Mouse (Mus musculus) kidney, embryonic 15.5 days (tissue): Measurements from ENCODE around the gene Adh5. TPM values are rescaled to one million over a fixed set of nuclear protein-coding genes. Genes with fewer than 3 reads are reported as not detected.

ENCODE experiments used
- ATAC-seq: fragments of 200-750 bp; cut with Nextera tagmentation; replicated peaks from 2 replicates; pipeline ENCODE4 v1.8.0; 2017; ENCODE audit warnings: moderate TSS enrichment; ENCODE audit not compliant: low FRiP score
- H3K27ac ChIP-seq: fragments of 300-500 bp; sonication (generic); 2 replicates; pipeline ENCODE4 v1.5.1; 2015; ENCODE audit warnings: mild to moderate bottlenecking, inconsistent platforms
- H3K27me3 ChIP-seq: fragments of 300-500 bp; sonication (generic); 2 replicates; pipeline ENCODE4 v1.6.1; 2015; ENCODE audit warnings: inconsistent platforms
- H3K36me3 ChIP-seq: fragments of 300-500 bp; sonication (generic); 2 replicates; pipeline ENCODE4 v1.6.1; 2015; ENCODE audit warnings: inconsistent platforms
- H3K4me1 ChIP-seq: fragments of 300-500 bp; sonication (generic); 2 replicates; pipeline ENCODE4 v1.6.1; 2015; ENCODE audit warnings: inconsistent platforms
- H3K4me2 ChIP-seq: fragments of 300-500 bp; sonication (generic); 2 replicates; pipeline ENCODE4 v1.6.1; 2015; ENCODE audit warnings: moderate library complexity, mild to moderate bottlenecking, inconsistent platforms
- H3K4me3 ChIP-seq: fragments of 300-500 bp; sonication (generic); replicated peaks from 2 replicates; pipeline ENCODE4 v1.5.1; 2015; ENCODE audit warnings: mild to moderate bottlenecking, inconsistent platforms
- H3K9ac ChIP-seq: fragments of 300-500 bp; sonication (generic); 2 replicates; pipeline ENCODE4 v1.6.1; 2015; ENCODE audit warnings: mild to moderate bottlenecking, inconsistent platforms
- H3K9me3 ChIP-seq: fragments of 300-500 bp; sonication (generic); replicated peaks from 2 replicates; pipeline ENCODE4 v1.6.1; 2016; ENCODE audit warnings: inconsistent platforms
- WGBS: fragments of 180-500 bp; shearing (Covaris S2); methylation state at CpG from one replicate; pipeline ENCODE4 v1.1.7; 2015; ENCODE audit warnings: mixed read lengths; 5-methylcytosine and 5-hydroxymethylcytosine counted together
- polyA plus RNA-seq: library from polyadenylated mRNA; unstranded; fragments of >200 nt; fragmentation: Nextera tagmentation; extraction: Ambion mirVana; gene quantifications from 2 replicates; pipeline ENCODE4 v1.2.1, GENCODE M21; 2015

The Adh5 gene
- 236 and 242 TPM in 2 replicates for polyA plus RNA-seq

DNA sequence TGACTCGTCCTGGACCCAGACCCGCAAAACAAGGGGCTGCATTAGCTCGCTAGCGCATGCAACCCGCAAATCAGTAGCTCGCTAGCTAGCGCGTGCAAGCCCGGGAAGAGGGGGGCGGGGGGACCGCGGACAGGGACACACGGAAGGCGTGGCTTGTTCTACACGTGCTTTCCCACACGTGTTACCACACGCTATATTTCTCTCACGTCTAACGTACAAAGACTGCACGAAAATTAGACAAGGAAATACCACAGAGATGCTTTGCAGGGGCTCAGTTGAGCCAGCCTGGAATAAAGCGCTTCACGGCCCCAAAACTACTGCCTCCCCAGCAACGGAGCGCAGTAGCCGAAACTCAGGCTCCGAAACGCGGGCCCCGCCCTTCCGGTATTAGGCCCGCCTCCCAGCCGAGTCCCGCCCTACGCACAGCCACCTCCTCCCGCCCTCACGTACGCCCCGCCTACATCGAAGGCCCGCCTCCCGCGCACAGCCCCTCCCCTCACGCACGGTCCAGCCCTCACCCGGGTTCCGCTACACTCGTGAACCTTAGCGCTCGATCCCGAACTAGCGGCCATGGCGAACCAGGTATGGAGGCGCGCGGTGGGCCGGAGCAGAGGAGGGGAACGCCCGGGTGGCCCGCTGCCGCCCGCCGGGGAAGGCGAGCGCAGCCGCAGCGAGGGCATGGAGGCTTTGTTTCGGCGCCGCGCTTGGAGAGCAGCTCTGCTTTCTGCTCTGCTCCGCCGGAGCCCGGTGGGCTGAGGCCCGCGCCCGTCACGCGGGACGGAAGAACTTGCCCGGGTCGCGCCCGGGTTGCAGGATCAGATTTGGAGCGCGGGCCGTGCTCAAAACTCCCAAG, at the start of gene Adh5:
Gene Adh5, plus strand, starts transcription at position 482 of the 853 bp plus-strand sequence.
- Histone ChIP-seq H3K36me3 (peaks cover 30% of the 10 kb centered on the region), H3K9ac (peak within 1 kb of the TSS; percentile 80), H3K4me1 (peaks cover 9% of the 10 kb centered on the region), H3K4me2 (peak within 1 kb of the TSS; percentile 90), H3K27me3 (no peaks in the 10 kb centered on the region), H3K27ac (peak within 1 kb of the TSS; percentile 87), H3K9me3 (no peaks in the 10 kb centered on the region), H3K4me3 (peak within 1 kb of the TSS; percentile 81)
- peak; percentile 98 for ATAC-seq
- under 1% methylated on average over 83 of the region's 86 CpGs for WGBS

DNA sequence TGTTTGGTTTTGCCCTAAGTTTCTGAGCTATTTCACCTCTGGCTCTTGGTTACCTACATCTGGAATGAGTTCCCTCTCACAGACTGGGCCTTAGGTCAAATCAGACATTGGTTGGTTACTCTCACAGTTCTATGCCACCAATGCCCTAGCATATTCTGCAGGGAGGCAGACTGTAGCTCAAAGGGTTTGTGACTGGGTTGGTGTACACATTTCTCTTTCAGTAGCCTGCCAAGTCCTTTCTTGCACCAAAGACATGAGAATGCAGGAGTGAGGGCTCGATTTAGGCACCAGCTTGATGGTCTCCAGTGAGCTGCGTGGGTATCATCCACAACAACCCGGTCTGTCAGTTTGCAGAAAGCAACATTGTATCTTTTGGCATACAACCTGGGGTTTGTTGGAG, 38.0 kb upstream of the Adh5 start:
- no peak overlapping the region; the same call in 1 of the 2 replicates for H3K27ac ChIP-seq
- peaks cover 7% of the 10 kb centered on the region; the same call in 1 of the 2 replicates for H3K4me1 ChIP-seq
- no peaks in the 10 kb centered on the region for H3K36me3 ChIP-seq
- H3K4me2 ChIP-seq: no peak overlapping the region
- H3K27me3 ChIP-seq: no peaks in the 10 kb centered on the region
- no peak for ATAC-seq
- no peak overlapping the region for H3K9ac ChIP-seq
- no peaks in the 10 kb centered on the region for H3K9me3 ChIP-seq
- WGBS: 73% methylated on average over 3 of the region's 3 CpGs
- H3K4me3 ChIP-seq: no peak overlapping the region

DNA sequence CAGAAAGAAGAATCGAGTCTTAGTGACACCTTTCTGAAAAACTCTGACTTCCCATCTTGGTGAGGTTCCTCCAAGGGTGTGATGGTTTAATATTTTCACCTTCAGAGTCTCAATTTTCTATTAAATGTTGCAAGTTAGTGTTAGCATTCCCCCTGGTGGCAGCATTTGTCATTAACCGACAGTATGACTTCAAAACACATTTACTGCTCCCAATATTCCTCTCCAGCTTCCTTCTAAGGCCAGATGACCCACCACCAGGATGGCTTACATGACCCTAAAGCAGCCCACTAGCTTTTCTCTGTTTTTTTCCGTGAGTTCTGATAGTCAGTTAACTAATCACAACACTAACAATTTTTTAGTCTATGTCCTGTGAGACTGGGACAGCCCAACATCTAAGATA, 37.6 kb upstream of the Adh5 start:
- Histone ChIP-seq H3K4me3 (no peak overlapping the region), H3K36me3 (no peaks in the 10 kb centered on the region), H3K27me3 (no peaks in the 10 kb centered on the region), H3K9me3 (no peaks in the 10 kb centered on the region), H3K9ac (no peak overlapping the region), H3K4me1 (peaks cover 7% of the 10 kb centered on the region; the same call in 1 of the 2 replicates), H3K4me2 (no peak overlapping the region), H3K27ac (0 out of 2 replicates have a peak overlapping the region, but pooled peaks have one; percentile 22)
- no peak for ATAC-seq
- 47% methylated on average over 3 of the region's 3 CpGs for WGBS

DNA sequence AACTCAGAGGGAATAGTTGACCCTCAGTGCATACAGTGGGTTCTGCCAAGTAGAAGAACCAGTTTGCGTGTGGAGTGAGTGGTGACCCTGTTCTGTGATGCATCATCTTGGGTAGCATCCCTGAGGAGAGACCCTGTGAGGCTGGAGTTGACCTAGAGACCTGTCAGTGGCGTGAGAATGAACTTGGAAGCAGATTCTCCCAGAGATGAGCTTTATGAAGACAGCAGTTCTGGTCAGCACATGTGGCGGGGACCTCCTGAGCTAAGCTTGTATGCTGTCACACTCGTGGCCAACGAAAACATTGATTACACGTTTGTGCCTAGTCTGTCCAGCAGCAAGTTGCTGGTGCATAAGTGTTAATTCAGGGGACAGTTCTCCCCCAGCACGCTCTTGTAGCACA, 37.1 kb upstream of the Adh5 start:
- Histone ChIP-seq H3K4me3 (no peak overlapping the region), H3K9ac (no peak overlapping the region), H3K27ac (0 out of 2 replicates have a peak overlapping the region, but pooled peaks have one; percentile 22), H3K36me3 (no peaks in the 10 kb centered on the region), H3K4me2 (no peak overlapping the region), H3K4me1 (peaks cover 7% of the 10 kb centered on the region; the same call in 1 of the 2 replicates), H3K9me3 (no peaks in the 10 kb centered on the region), H3K27me3 (no peaks in the 10 kb centered on the region)
- ATAC-seq: no peak; the same call in 1 of the 2 replicates
- 67% methylated on average over 7 of the region's 7 CpGs for WGBS

DNA sequence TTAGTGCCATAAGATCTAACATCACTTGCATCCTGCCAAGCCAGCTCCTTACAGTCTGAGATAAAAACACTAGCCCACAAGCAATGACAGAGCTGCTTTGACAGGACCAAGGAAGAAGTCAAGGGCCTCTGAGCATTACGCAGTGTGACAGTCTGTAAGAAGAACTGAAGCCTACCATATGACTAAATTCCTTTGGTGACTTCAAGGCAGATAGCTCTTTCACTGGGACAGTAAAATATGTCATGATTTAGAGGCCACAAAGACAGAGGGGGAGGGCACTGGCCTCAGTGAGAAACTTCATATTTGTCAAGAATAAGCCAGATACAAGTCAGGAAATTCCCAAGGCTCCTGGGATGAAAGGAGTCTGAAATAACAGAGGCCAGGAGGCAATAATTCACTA, 35.0 kb upstream of the Adh5 start:
- Histone ChIP-seq H3K27me3 (no peaks in the 10 kb centered on the region), H3K4me1 (peaks cover 15% of the 10 kb centered on the region), H3K36me3 (no peaks in the 10 kb centered on the region), H3K27ac (peak overlapping the region; percentile 38), H3K9ac (no peak overlapping the region), H3K4me3 (no peak overlapping the region), H3K9me3 (no peaks in the 10 kb centered on the region), H3K4me2 (no peak overlapping the region)
- 42% methylated on average over 1 of the region's 1 CpGs for WGBS
- ATAC-seq: peak; percentile 78

DNA sequence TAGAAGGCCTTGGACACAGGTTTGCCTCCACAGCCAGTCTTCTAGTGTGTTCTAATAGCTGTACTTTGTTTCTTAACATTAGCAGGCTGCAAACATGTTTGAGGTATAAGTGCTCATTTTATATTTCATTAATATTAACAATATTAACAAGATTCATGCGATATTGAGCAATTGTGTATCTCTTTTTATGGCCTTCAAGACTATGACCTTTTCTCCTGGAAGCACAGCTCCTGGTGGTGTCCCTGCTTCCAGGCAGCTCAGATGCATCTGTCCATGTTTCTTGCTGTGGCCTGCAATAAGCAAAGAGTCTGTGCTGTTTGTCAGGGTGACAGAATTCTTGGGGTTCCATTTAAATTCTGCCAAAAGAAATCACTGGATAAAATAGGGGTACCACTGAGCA, 33.3 kb upstream of the Adh5 start:
- Histone ChIP-seq H3K4me2 (no peak overlapping the region), H3K9ac (no peak overlapping the region), H3K4me3 (no peak overlapping the region), H3K4me1 (peaks cover 15% of the 10 kb centered on the region), H3K27me3 (no peaks in the 10 kb centered on the region), H3K9me3 (no peaks in the 10 kb centered on the region), H3K36me3 (no peaks in the 10 kb centered on the region), H3K27ac (no peak overlapping the region)
- no peak for ATAC-seq
- WGBS: 90% methylated on average over 1 of the region's 1 CpGs

DNA sequence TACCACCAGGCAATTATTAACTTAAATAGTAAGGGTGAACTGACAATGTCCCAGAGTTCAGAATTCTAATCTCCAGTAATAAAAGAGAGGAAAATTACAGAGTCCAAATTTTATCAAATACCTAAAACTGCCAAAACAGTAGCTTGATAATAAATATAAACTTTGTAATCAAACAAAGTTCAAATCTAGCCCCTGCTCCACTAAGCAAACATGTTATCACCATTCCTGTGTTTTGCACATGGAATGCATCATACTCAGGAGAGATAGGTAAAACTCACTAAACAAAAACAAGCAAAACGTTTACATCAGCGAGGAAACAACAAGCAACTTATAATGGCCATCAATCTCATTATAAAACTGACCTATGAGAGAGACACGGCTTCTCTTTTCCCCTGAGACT, 32.7 kb upstream of the Adh5 start:
- no peak overlapping the region for H3K4me3 ChIP-seq
- ATAC-seq: no peak
- WGBS: 72% methylated on average over 3 of the region's 3 CpGs

DNA sequence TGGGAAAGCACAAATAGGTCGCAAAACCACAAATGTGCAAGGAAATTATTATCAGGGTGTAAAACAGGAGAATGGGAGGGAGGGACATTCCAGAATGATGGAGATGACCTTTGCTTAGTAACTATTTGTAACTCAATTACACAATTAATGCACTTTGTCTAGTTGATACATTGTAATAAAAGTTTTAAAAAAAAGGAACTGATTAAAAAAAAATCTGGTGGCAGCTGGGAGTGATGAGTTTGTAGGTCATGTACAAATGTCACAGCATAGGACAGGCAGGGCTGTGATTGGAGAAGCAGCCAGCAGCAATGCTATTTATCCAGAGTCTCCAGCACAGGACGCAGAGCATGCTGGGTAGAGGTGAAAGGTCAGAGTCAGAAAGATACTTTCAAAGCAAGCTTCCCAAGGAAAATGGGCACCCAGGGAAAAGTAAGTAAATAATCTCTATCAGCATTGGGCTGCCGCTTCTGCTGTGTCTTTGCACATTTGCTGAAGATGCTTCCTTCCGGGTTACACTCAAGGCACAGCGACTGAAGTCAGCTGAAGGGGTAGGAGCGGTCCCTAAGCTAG, 27.7 kb upstream of the Adh5 start, which contains the start of gene Adh4:
Gene Adh4, plus strand, starts transcription at position 346 of the 570 bp plus-strand sequence.
- Histone ChIP-seq H3K36me3 (no peaks in the 10 kb centered on the region), H3K27ac (no peak within 1 kb of the TSS), H3K4me2 (no peak within 1 kb of the TSS), H3K4me1 (peaks cover 7% of the 10 kb centered on the region), H3K4me3 (no peak within 1 kb of the TSS), H3K9ac (no peak within 1 kb of the TSS), H3K9me3 (no peaks in the 10 kb centered on the region), H3K27me3 (no peaks in the 10 kb centered on the region)
- ATAC-seq: no peak
- 63% methylated on average over 6 of the region's 6 CpGs for WGBS

More for the DNA sequence above, 32.7 kb upstream of the Adh5 start:
- Histone ChIP-seq H3K9ac (no peak overlapping the region), H3K27ac (no peak overlapping the region), H3K36me3 (no peaks in the 10 kb centered on the region), H3K9me3 (no peaks in the 10 kb centered on the region), H3K27me3 (no peaks in the 10 kb centered on the region), H3K4me1 (peaks cover 11% of the 10 kb centered on the region), H3K4me2 (no peak overlapping the region)

DNA sequence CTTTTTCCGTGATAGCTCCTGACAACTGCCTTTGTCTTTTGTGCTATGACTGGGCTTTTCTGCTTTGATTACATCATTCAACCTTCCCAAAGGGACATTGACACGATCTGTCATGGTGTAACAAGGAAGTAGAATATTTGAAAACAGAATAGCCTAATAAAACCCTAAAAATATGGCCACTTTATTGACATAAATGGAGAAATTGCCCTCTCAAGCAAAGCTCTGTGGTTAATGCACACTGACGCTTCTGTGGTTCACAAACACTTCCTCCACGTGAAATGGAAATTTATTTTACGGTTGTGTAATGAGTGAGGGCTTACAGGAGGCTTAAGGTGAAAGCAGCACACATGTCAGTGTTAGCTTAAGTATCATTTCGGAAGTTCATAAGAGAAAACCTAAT, 23.5 kb upstream of the Adh5 start:
- Histone ChIP-seq H3K27me3 (no peaks in the 10 kb centered on the region), H3K4me2 (no peak overlapping the region), H3K27ac (no peak overlapping the region), H3K4me3 (no peak overlapping the region), H3K9me3 (no peaks in the 10 kb centered on the region), H3K4me1 (no peaks in the 10 kb centered on the region), H3K9ac (no peak overlapping the region), H3K36me3 (no peaks in the 10 kb centered on the region)
- no peak for ATAC-seq
- WGBS: 78% methylated on average over 6 of the region's 6 CpGs

DNA sequence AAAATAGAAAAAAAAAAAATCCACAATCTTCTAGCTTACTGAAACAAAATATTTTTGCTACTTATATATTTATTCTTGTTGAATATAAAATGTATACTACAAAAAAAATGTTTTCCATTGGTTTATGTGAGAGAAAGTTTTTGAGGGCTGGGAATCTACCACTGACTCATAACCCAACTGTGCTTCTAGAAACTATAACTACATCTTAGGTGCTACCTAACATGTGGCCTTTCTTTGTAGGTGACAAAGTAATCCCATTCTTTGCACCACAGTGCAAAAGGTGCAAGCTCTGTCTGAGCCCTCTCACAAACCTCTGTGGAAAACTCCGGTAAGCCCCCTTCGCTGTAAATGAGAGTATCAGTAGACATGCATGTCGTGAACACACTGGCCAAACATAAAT, 22.5 kb upstream of the Adh5 start:
- Histone ChIP-seq H3K4me2 (no peak overlapping the region), H3K36me3 (no peaks in the 10 kb centered on the region), H3K9me3 (no peaks in the 10 kb centered on the region), H3K4me3 (no peak overlapping the region), H3K27ac (no peak overlapping the region), H3K27me3 (no peaks in the 10 kb centered on the region), H3K4me1 (no peaks in the 10 kb centered on the region), H3K9ac (no peak overlapping the region)
- 84% methylated on average over 3 of the region's 3 CpGs for WGBS
- no peak for ATAC-seq

DNA sequence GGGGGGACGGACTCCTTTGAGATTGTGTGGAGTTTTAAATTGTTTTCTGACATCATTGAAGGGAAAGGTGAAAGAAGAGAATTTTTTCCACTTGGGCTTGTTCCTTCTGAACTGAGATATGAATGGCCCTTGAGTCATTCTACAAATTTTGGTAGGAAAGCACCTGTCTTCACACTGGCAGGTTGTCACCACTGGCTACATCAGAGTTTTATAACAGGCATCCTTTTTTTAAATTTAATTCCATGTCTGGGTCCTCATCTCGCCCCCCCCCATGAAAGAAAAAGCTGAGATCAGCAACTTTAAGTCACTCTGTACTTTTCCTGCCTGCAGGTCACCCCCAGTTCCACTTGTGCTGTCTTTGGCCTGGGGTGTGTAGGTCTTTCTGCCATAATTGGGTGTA, 19.2 kb upstream of the Adh5 start:
- Histone ChIP-seq H3K27ac (no peak overlapping the region), H3K36me3 (no peaks in the 10 kb centered on the region), H3K9ac (no peak overlapping the region), H3K27me3 (no peaks in the 10 kb centered on the region), H3K9me3 (no peaks in the 10 kb centered on the region), H3K4me1 (no peaks in the 10 kb centered on the region), H3K4me3 (no peak overlapping the region), H3K4me2 (no peak overlapping the region)
- 53% methylated on average over 2 of the region's 2 CpGs for WGBS
- no peak for ATAC-seq

DNA sequence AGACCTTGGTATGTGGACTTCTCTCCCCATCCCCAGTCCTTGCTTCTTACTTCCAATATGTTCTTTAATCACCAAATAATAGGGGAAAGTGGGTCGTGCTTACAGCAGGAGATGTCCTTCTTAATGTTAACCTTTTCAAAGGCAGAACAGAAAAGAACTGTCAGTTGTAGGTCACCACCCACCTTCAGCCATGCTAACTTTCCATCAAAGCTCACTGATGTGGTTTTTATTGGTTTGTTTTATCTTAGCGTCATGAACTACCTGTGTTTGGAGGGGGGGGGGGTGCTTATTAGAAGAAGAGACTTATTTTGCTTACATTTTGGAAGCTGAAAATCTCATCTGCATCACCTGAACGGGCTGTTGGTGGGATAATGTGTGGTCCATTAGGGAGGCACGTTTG, 18.6 kb upstream of the Adh5 start:
- H3K4me1 ChIP-seq: no peaks in the 10 kb centered on the region
- no peak for ATAC-seq
- no peak overlapping the region for H3K4me2 ChIP-seq
- whole genome bisulfite sequencing: 63% methylated on average over 4 of the region's 4 CpGs
- H3K27ac ChIP-seq: no peak overlapping the region
- no peak overlapping the region for H3K9ac ChIP-seq
- H3K27me3 ChIP-seq: no peaks in the 10 kb centered on the region
- H3K9me3 ChIP-seq: no peaks in the 10 kb centered on the region
- H3K36me3 ChIP-seq: no peaks in the 10 kb centered on the region
- H3K4me3 ChIP-seq: no peak overlapping the region
